Mouse (Mus musculus) G1E (cell line): Measurements from ENCODE around the gene Smarca4.

Source experiments
- CTCF ChIP-seq: IDR thresholded peaks from 2 replicates; pipeline ENCODE4 v1.5.1; 2012; ENCODE audit warnings: low read depth, low read length, inconsistent platforms, mixed read lengths
- GATA1 ChIP-seq: IDR thresholded peaks from 2 replicates; pipeline ENCODE4 v1.6.1; 2012; ENCODE audit warnings: borderline replicate concordance, low read length, inconsistent platforms, mixed read lengths
- POLR2AphosphoS5 ChIP-seq: IDR thresholded peaks from 2 replicates; pipeline ENCODE4 v1.6.1; 2012; ENCODE audit warnings: low read depth, low read length, inconsistent platforms; ENCODE audit not compliant: insufficient replicate concordance

DNA sequence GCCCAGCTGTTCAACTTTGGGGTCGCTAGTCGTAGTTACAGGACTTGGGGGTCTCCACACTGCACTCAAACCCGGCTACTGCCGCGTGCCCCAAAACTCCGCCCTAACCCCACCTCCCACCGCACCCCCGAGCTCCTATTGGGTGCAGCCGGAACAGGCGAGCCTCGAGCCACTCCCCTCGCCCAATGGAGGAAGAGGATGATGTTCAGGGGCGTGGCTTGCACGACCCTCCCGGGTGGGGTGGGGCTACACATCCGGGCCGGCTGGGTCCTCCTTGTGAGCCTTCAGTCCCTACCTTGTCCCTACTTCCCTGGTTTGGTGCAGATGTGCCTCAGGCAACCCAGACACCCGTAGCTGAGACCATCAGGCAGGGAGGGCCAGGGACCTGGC, 108.2 kb downstream of the Smarca4 start:
- TF ChIP-seq GATA1 (no peak), CTCF (no peak), POLR2AphosphoS5 (no peak)
